ENCODE assay signal across 22 mouse cellular contexts in the genomic region with DNA sequence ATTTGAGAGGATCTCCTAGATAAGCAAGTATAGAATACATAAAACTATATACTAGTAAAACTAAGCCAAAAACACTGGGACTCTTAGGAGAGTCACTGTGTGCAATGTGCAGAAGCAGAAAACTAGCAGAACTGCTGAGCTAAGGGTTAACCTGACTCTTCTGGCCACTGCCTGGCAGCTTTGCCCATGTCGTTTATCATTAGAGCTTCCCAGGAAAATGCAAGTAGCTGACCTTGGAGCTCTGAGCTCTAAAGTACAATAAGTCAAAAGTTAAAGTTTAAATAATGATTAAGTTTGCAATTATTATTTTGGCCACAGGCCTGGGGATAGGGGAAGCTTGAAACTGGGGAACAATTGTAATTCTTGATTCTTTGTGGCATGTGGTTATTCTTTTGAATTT. TPM values are rescaled to one million over a fixed set of nuclear protein-coding genes. Genes with fewer than 3 reads are reported as not detected.
A peak's percentile ranks its signal among the peaks of the same experiment; 100 is the strongest.
DNase-seq lines count a peak whose midpoint lies in the region; ATAC-seq lines count a peak whose summit lies in the region.
"Had no signal": no experiment of that assay in that cellular context is flagged by ENCODE, and none has a peak within 500 bp of the region (broad histone marks: within the 10 kb centered on the region; RNA-seq: fewer than 3 reads in every experiment).

No protein-coding gene starts in this region.

- peak overlapping the region; percentile 93 for H3K27ac ChIP-seq in heart, embryonic 16.5 days (ENCODE audit: low read length)
- H3K27ac ChIP-seq: embryonic facial prominence, embryonic 13.5 days; forebrain, embryonic 15.5 days; heart, adult 2 months; hindbrain, embryonic 15.5 days; intestine, embryonic 15.5 days; layer of hippocampus, adult 2 months; limb, embryonic 10.5 days had no signal

- H3K9me3 ChIP-seq in heart, embryonic 16.5 days (replicated peaks; ENCODE audit: control insufficient read depth, low read length), result no peaks in the 10 kb centered on the region
- H3K9me3 ChIP-seq: embryonic facial prominence, embryonic 13.5 days; forebrain, embryonic 15.5 days; hindbrain, embryonic 15.5 days; intestine, embryonic 15.5 days; limb, embryonic 10.5 days had no signal

- no peak overlapping the region for H3K9ac ChIP-seq in heart, embryonic 16.5 days (ENCODE audit: low read length)
- H3K9ac ChIP-seq: embryonic facial prominence, embryonic 13.5 days; forebrain, embryonic 15.5 days; hindbrain, embryonic 15.5 days; intestine, embryonic 15.5 days had no signal

- WGBS in heart, embryonic 16.5 days, result 15% methylated on average over 1 of the region's 1 CpGs

- peaks cover 37% of the 10 kb centered on the region for H3K4me1 ChIP-seq in heart, embryonic 16.5 days (ENCODE audit: control insufficient read depth, insufficient read depth, low read length)
- H3K4me1 ChIP-seq: intestine, embryonic 15.5 days had no signal

- no peak for ATAC-seq in heart, embryonic 16.5 days (replicated peaks; ENCODE audit: extremely low read depth, insufficient read depth, low FRiP score)
- ATAC-seq: forebrain, embryonic 15.5 days had no signal

- H3K4me2 ChIP-seq in heart, embryonic 16.5 days (ENCODE audit: low read depth, low read length), result 0 out of 2 replicates have a peak overlapping the region, but pooled peaks have one; percentile 6
- H3K4me2 ChIP-seq: embryonic facial prominence, embryonic 13.5 days; forebrain, embryonic 15.5 days; hindbrain, embryonic 15.5 days; intestine, embryonic 15.5 days; liver, embryonic 11.5 days had no signal

- no peak for DNase-seq in heart, adult 8-10 months (ENCODE audit: low spot score)
- DNase-seq in kidney, adult 11 months, result peak; percentile 83
- peak; percentile 66 to 88 for DNase-seq in kidney, adult 8-10 months
- peak; percentile 70 for DNase-seq in kidney, postnatal 14 days
- no peak for DNase-seq in gastrocnemius, adult 18-20 months (ENCODE audit: low spot score)
- DNase-seq in spleen, postnatal 14 days (ENCODE audit: low spot score in 2 of 2), result no peak
- DNase-seq: cerebellum, postnatal 10 days; gastrocnemius, postnatal 25 days; heart, adult 2 months; heart, postnatal 36 days; lung, adult 2 months; lung, postnatal 4 days; retina, postnatal 1 day; thymus, postnatal 25 days had no signal

- H3K36me3 ChIP-seq in heart, embryonic 16.5 days (ENCODE audit: control insufficient read depth, insufficient read depth), result peaks cover 12% of the 10 kb centered on the region

- H3K4me3 ChIP-seq in heart, embryonic 16.5 days (ENCODE audit: low read length), result no peak overlapping the region
- H3K4me3 ChIP-seq: embryonic facial prominence, embryonic 13.5 days; forebrain, embryonic 15.5 days; heart, adult 2 months; hindbrain, embryonic 15.5 days; intestine, embryonic 15.5 days; layer of hippocampus, adult 2 months; limb, embryonic 10.5 days had no signal

- no peaks in the 10 kb centered on the region for H3K27me3 ChIP-seq in heart, embryonic 16.5 days (ENCODE audit: control insufficient read depth, insufficient read depth, low read length)
- H3K27me3 ChIP-seq: embryonic facial prominence, embryonic 13.5 days; forebrain, embryonic 15.5 days; hindbrain, embryonic 15.5 days; intestine, embryonic 15.5 days had no signal

RNA-seq across cellular contexts. Expression of a gene that starts 5.2 kb away (rescaled TPM):
- 50.8 and 54.0 TPM in 2 replicates for polyA plus RNA-seq in heart, embryonic 16.5 days (2015; fragmentation: Nextera tagmentation; extraction: Ambion mirVana)
- 10 to 100 TPM; 10.9 to 13.2 (median 11.6) TPM for total RNA-seq in heart, adult 8-10 months (2022)
- total RNA-seq in gastrocnemius, adult 18-20 months (2021), result 1 to 10 TPM; 5.9 TPM

RNA-seq across cellular contexts. Expression of a gene that starts 10.5 kb away (rescaled TPM):
- 51.9 and 52.1 TPM in 2 replicates for polyA plus RNA-seq in heart, embryonic 16.5 days (2015; fragmentation: Nextera tagmentation; extraction: Ambion mirVana)
- 10 to 100 TPM; 16.8 to 22.9 (median 19.1) TPM for total RNA-seq in heart, adult 8-10 months (2022)
- 10 to 100 TPM; 10.5 to 11.8 TPM for total RNA-seq in gastrocnemius, adult 18-20 months (2021)

RNA-seq across cellular contexts. Expression of a gene that starts 18.0 kb away (rescaled TPM):
- 18.4 and 20.8 TPM in 2 replicates for polyA plus RNA-seq in heart, embryonic 16.5 days (2015; fragmentation: Nextera tagmentation; extraction: Ambion mirVana)
- 10 to 100 TPM; 10.6 to 12.8 (median 11.5) TPM for total RNA-seq in heart, adult 8-10 months (2022)
- total RNA-seq in gastrocnemius, adult 18-20 months (2021), result 1 to 10 TPM; 9.1 to 9.5 TPM

RNA-seq across cellular contexts. Expression of a gene that starts 18.3 kb away (rescaled TPM):
- polyA plus RNA-seq in heart, embryonic 16.5 days (2015; fragmentation: Nextera tagmentation; extraction: Ambion mirVana), result 0.60 and 1.5 TPM in 2 replicates
- 1 to 10 TPM in 2 of 4 experiments, under 1 TPM in 2; 0.57 to 4.0 (median 0.98) TPM for total RNA-seq in heart, adult 8-10 months (2022)
- total RNA-seq in gastrocnemius, adult 18-20 months (2021), result under 1 TPM; 0.27 to 0.52 TPM

RNA-seq across cellular contexts. Expression of a gene that starts 48.4 kb away (rescaled TPM):
- polyA plus RNA-seq in heart, embryonic 16.5 days (2015; fragmentation: Nextera tagmentation; extraction: Ambion mirVana), result 46.4 and 47.1 TPM in 2 replicates
- total RNA-seq in heart, adult 8-10 months (2022), result 100 to 1,000 TPM in 1 of 4 experiments, 10 to 100 TPM in 3; 84.8 to 108 (median 94.5) TPM
- 10 to 100 TPM; 75.6 to 87.0 TPM for total RNA-seq in gastrocnemius, adult 18-20 months (2021)

Comparison
In these comparisons a context has a peak if more than half of its experiments do, and no peak if none do; other contexts are left out.
1. DNase-seq: peak in kidney, adult 11 months (single experiment), kidney, adult 8-10 months (2 of 2) and kidney, postnatal 14 days (single experiment); none in heart, adult 8-10 months (single experiment), gastrocnemius, adult 18-20 months (single experiment) and spleen, postnatal 14 days (0 of 2).